Mouse (Mus musculus) embryonic facial prominence, embryonic 15.5 days (tissue): Measurements from ENCODE around the gene Ddx3y. TPM values are rescaled to one million over a fixed set of nuclear protein-coding genes. Genes with fewer than 3 reads are reported as not detected.

Experiments
- ATAC-seq: fragments of 200-750 bp; cut with Nextera tagmentation; 2 replicates; pipeline ENCODE4 v1.8.0; 2017; ENCODE audit warnings: low read depth, moderate TSS enrichment; ENCODE audit not compliant: insufficient number of reproducible peaks, low FRiP score, low TSS enrichment
- H3K27ac ChIP-seq: fragments of 300-500 bp; sonication (generic); replicated peaks from 2 replicates; pipeline ENCODE4 v1.5.1; 2015; ENCODE audit warnings: mild to moderate bottlenecking, inconsistent platforms
- H3K27me3 ChIP-seq: fragments of 300-500 bp; sonication (generic); 2 replicates; pipeline ENCODE4 v1.6.1; 2015; ENCODE audit warnings: inconsistent platforms
- H3K36me3 ChIP-seq: fragments of 300-500 bp; sonication (generic); 2 replicates; pipeline ENCODE4 v1.6.1; 2015; ENCODE audit warnings: mild to moderate bottlenecking, inconsistent platforms
- H3K4me1 ChIP-seq: fragments of 300-500 bp; sonication (generic); 2 replicates; pipeline ENCODE4 v1.6.1; 2015; ENCODE audit warnings: inconsistent platforms
- H3K4me2 ChIP-seq: fragments of 300-500 bp; sonication (generic); replicated peaks from 2 replicates; pipeline ENCODE4 v1.6.1; 2015; ENCODE audit warnings: mild to moderate bottlenecking, inconsistent platforms
- H3K4me3 ChIP-seq: fragments of 300-500 bp; sonication (generic); replicated peaks from 2 replicates; pipeline ENCODE4 v1.5.1; 2015; ENCODE audit warnings: mild to moderate bottlenecking, inconsistent platforms
- H3K9ac ChIP-seq: fragments of 300-500 bp; sonication (generic); 2 replicates; pipeline ENCODE4 v1.6.1; 2015; ENCODE audit warnings: inconsistent platforms
- H3K9me3 ChIP-seq: fragments of 300-500 bp; sonication (generic); replicated peaks from 2 replicates; pipeline ENCODE4 v1.6.1; 2016; ENCODE audit warnings: inconsistent platforms
- WGBS: fragments of 180-500 bp; shearing (Covaris S2); methylation state at CpG from one replicate; pipeline ENCODE4 v1.1.7; 2015; 5-methylcytosine and 5-hydroxymethylcytosine counted together
- polyA plus RNA-seq: library from polyadenylated mRNA; unstranded; fragments of >200 nt; fragmentation: Nextera tagmentation; extraction: Ambion mirVana; gene quantifications from 2 replicates; pipeline ENCODE4 v1.2.1, GENCODE M21; 2015

Ddx3y gene
- 23.8 and 27.0 TPM in 2 replicates for polyA plus RNA-seq

DNA sequence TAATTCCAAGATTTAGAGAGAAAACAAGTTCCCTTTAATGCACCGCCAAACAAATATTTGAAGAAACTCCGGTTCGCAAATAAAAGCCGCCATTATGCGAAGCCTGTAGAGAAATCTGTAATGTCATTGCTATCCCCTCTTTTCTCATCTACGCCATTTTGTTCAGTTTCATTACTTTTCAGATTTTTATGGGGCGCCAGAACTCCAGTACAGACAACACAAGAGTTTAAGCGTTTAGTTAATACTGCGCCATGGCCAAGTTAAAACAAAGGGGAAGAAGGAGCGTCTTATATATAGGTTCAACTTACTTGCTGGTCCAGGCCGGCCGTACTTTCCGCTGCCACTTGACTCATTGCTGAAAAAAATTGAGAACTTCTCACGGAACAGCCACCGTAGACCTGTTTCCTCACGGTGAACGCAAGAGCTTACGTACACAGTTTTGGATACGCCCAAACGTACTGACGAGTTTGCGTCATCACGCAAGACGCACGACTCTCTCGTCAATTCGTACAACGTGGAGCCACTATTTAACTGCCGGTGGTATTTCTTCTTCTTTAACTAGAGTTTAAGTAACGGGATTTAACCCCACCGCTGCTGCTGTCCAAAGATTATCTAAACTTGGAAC is at the start of gene Ddx3y:
Gene Ddx3y, minus strand, starts transcription at position 459 of the 625 bp plus-strand sequence.
- 8% methylated on average over 31 of the region's 31 CpGs for WGBS
- Histone ChIP-seq H3K27me3 (no peaks in the 10 kb centered on the region), H3K27ac (peak within 1 kb of the TSS; percentile 85), H3K9me3 (no peaks in the 10 kb centered on the region), H3K36me3 (no peaks in the 10 kb centered on the region), H3K4me1 (no peaks in the 10 kb centered on the region), H3K4me2 (0 out of 2 replicates have a peak within 1 kb of the TSS, but pooled peaks have one; percentile 19), H3K9ac (0 out of 2 replicates have a peak within 1 kb of the TSS, but pooled peaks have one; percentile 15), H3K4me3 (peak within 1 kb of the TSS; percentile 44)
- peak; percentile 80; the same call in 1 of the 2 replicates for ATAC-seq

DNA sequence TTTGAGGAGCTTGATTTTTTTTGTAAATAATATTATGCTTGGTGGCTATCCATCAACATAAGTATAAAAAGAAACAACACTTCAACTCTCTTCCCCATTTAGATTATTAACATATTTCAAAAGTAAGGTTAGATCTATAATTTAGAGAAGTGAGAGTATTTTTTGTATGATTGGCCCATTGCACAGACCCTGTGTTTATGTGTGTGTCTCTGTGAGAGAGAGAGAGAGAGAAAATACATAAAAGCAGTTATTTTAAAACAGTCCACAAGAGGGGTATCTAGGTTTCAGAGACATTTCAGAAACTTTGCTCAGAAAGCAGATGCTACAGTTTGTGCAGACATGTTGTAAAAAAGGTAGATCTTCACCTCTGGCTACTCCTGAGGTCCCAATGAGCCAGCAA is 7.3 kb upstream of the Ddx3y start:
- H3K27ac ChIP-seq = no peak overlapping the region
- ATAC-seq = no peak
- H3K36me3 ChIP-seq = no peaks in the 10 kb centered on the region
- H3K4me2 ChIP-seq = no peak overlapping the region
- no peaks in the 10 kb centered on the region for H3K9me3 ChIP-seq
- no peaks in the 10 kb centered on the region for H3K27me3 ChIP-seq
- no peaks in the 10 kb centered on the region for H3K4me1 ChIP-seq
- no peak overlapping the region for H3K4me3 ChIP-seq
- H3K9ac ChIP-seq = no peak overlapping the region

DNA sequence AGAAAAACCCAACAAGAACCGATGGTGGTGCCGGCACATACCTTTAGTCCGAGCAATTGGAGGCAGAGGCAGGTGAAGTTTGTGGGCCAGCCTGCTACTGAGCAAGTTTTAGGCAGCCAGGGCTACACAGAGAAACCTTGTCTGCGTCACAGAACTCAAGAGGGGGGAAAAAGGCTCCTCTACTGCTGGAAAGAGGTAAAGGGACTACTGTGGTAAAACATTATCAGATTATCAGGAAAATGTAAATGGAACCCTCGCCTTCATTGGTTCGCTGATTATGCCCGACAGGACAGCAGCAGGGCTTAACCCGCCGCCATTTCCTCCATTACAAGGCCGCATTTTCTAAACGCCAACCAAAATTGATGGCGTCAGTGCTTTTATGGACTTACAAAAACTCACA is 694 bp downstream of the Ddx3y start:
- 2% methylated on average over 12 of the region's 12 CpGs for WGBS
- Histone ChIP-seq H3K27me3 (no peaks in the 10 kb centered on the region), H3K9ac (0 out of 2 replicates have a peak overlapping the region, but pooled peaks have one; percentile 15), H3K4me3 (peak overlapping the region; percentile 44), H3K4me1 (no peaks in the 10 kb centered on the region), H3K4me2 (0 out of 2 replicates have a peak overlapping the region, but pooled peaks have one; percentile 19), H3K27ac (peak overlapping the region; percentile 85), H3K9me3 (no peaks in the 10 kb centered on the region), H3K36me3 (no peaks in the 10 kb centered on the region)
- ATAC-seq = no peak

DNA sequence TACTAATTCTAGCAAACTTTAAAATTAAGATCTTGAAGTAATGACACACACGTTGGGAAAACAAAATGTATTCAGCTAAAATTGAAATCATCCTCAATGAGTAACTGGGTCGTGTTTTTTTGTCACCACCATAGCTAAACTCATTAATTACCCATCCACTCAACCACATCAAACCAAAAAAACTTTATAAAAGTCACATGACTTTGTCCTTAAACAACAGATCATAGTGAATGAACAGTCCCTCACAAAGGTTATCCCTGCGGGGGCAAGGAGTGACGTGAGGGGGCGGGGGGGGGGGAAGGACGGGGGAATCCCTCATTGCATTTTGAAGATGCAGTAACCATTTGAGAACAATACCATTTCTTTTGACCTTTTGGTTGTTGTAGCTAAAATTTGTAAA is 40.3 kb downstream of the Ddx3y start:
- peak overlapping the region; percentile 46 for H3K4me3 ChIP-seq
- no peaks in the 10 kb centered on the region for H3K27me3 ChIP-seq
- ATAC-seq = no peak
- H3K4me2 ChIP-seq = peak overlapping the region; percentile 15; the same call in 1 of the 2 replicates
- H3K9me3 ChIP-seq = no peaks in the 10 kb centered on the region
- no peak overlapping the region for H3K27ac ChIP-seq
- 24% methylated on average over 4 of the region's 6 CpGs for WGBS
- H3K4me1 ChIP-seq = no peaks in the 10 kb centered on the region
- no peak overlapping the region for H3K9ac ChIP-seq
- no peaks in the 10 kb centered on the region for H3K36me3 ChIP-seq

DNA sequence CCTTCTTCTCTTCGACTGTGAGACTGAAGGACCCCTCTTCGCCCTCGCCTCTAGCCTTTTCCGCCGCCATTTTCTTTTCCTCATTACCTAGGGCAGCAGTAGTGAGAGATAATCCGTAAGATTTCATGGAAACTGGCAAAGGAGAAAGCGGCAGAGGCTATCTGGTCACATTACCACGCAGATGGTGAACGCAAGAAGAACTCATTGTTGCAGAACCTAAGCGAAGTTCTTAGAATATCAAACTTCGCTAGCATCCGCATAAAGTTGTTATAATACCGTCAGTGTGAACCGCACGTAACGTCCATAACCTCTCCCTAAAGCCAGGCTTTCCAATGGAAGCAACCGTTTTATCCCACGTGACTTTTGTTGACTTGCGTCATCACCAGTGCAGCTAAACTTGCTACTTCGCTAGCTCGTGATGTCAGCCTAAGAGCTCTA is 41.0 kb downstream of the Ddx3y start, which contains the start of gene Uty:
Gene Uty, minus strand, starts transcription at position 334 of the 438 bp plus-strand sequence.
- Histone ChIP-seq H3K27me3 (no peaks in the 10 kb centered on the region), H3K4me1 (no peaks in the 10 kb centered on the region), H3K4me3 (peak within 1 kb of the TSS; percentile 46), H3K9me3 (no peaks in the 10 kb centered on the region), H3K4me2 (peak within 1 kb of the TSS; percentile 15; the same call in 1 of the 2 replicates), H3K9ac (peak within 1 kb of the TSS; percentile 9; the same call in 1 of the 2 replicates), H3K36me3 (no peaks in the 10 kb centered on the region), H3K27ac (peak within 1 kb of the TSS; percentile 76)
- 0% methylated on average over 17 of the region's 21 CpGs for WGBS
- peak; percentile 81 for ATAC-seq

DNA sequence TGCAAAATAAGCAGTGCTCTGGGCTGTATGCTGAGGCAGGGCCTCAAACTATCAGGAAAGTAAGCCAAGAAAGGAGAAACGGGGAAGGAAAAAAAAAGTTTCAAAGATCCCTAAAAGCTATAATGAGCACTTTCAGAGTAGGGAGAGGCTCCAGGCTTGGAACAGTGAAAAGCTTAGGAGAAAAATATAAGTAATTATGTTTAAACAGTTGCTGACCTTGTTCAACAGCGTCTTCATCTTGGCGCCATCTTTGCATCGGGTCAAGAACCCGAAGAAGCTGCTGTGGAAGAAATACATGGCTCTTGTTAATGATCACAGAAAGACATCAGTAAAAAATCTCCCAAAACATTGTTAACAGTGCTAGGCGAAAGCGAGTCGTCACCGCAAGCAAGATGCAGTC is 41.5 kb downstream of the Ddx3y start:
- Histone ChIP-seq H3K27me3 (no peaks in the 10 kb centered on the region), H3K27ac (peak overlapping the region; percentile 76), H3K36me3 (no peaks in the 10 kb centered on the region), H3K9ac (peak overlapping the region; percentile 9; the same call in 1 of the 2 replicates), H3K4me1 (no peaks in the 10 kb centered on the region), H3K4me2 (no peak overlapping the region), H3K4me3 (peak overlapping the region; percentile 46), H3K9me3 (no peaks in the 10 kb centered on the region)
- 0% methylated on average over 5 of the region's 9 CpGs for WGBS
- ATAC-seq = no peak

DNA sequence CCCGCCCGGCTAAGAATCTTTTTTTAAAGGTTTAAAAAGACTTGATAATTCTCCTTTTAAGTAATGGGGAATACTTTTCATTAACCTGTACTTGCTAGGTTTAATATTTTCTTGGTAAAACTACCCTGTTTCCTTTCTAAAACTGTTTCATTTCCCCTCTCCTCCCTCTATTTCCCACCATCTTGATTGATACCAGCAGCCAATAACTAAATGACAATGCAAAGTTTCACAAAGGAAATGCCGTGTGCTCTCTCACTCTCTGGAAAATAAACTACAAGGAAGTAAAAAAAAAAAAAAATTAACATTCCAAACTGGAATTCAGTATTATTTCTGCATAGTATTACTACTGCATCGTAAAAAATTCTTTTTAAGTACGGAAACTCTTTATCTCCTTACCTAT is 42.0 kb downstream of the Ddx3y start:
- H3K36me3 ChIP-seq = no peaks in the 10 kb centered on the region
- 48% methylated on average over 5 of the region's 5 CpGs for WGBS
- H3K9me3 ChIP-seq = no peaks in the 10 kb centered on the region
- H3K4me3 ChIP-seq = peak overlapping the region; percentile 46
- H3K27me3 ChIP-seq = no peaks in the 10 kb centered on the region
- no peaks in the 10 kb centered on the region for H3K4me1 ChIP-seq
- H3K4me2 ChIP-seq = no peak overlapping the region
- H3K9ac ChIP-seq = no peak overlapping the region
- H3K27ac ChIP-seq = no peak overlapping the region
- no peak for ATAC-seq

DNA sequence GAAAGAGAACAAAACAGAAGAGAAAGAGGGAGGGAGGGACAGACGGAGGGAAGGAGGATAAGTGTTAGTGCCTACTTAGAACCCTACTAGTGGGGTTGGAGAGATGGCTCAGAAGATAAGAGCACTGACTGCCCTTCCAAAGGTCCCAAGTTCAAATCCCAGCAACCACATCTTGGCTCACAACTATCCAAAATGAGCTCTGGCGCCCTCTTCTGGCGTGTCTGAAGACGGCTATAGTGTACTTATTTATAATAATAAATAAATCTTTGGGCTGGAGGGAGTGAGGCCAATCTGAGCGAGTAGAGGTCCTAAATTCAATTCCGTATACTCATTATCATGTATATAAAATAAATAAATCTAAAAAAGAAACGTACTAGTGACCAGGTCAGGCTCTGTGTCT is 66.4 kb downstream of the Ddx3y start:
- WGBS = 79% methylated on average over 7 of the region's 7 CpGs
- no peak for ATAC-seq

More for the DNA sequence above, 66.4 kb downstream of the Ddx3y start:
- Histone ChIP-seq H3K4me3 (no peak overlapping the region), H3K4me1 (no peaks in the 10 kb centered on the region), H3K36me3 (no peaks in the 10 kb centered on the region), H3K9me3 (no peaks in the 10 kb centered on the region), H3K9ac (no peak overlapping the region), H3K4me2 (no peak overlapping the region), H3K27ac (no peak overlapping the region), H3K27me3 (no peaks in the 10 kb centered on the region)

Other genes with a start within 250 kb of the Ddx3y start
- gene Uty, start 40.9 kb downstream of the Ddx3y start, polyA plus RNA-seq = 10.2 and 11.0 TPM in 2 replicates
- gene Usp9y, start 173.2 kb upstream of the Ddx3y start, polyA plus RNA-seq = not detected in 2 replicates